Mouse (Mus musculus) C2C12 (cell line): ENCODE results near the gene Rab36. TPM values are rescaled to one million over a fixed set of nuclear protein-coding genes. Genes with fewer than 3 reads are reported as not detected.

Source experiments
- H3K27me3 ChIP-seq: one replicate; pipeline ENCODE4 v1.6.1; 2011; ENCODE audit not compliant: control insufficient read depth, insufficient read depth, insufficient read length
- H3K36me3 ChIP-seq: one replicate; pipeline ENCODE4 v1.6.1; 2011; ENCODE audit not compliant: control insufficient read depth, insufficient read depth
- H3K4me3 ChIP-seq: one replicate; pipeline ENCODE4 v1.5.1; 2011; ENCODE audit warnings: mild to moderate bottlenecking, control low read depth; ENCODE audit not compliant: poor library complexity, insufficient read depth, severe bottlenecking
- H3K79me2 ChIP-seq: one replicate; pipeline ENCODE4 v1.6.1; 2011; ENCODE audit not compliant: control insufficient read depth, insufficient read depth
- H3K79me3 ChIP-seq: one replicate; pipeline ENCODE4 v1.6.1; 2011; ENCODE audit warnings: low read depth, control low read depth
- H3ac ChIP-seq: one replicate; pipeline ENCODE3; 2011; ENCODE audit warnings: low read depth; ENCODE audit not compliant: control insufficient read depth, insufficient read length
- CEBPB ChIP-seq: IDR thresholded peaks from one replicate; pipeline ENCODE4 v1.6.1; 2011; ENCODE audit warnings: low read depth, mild to moderate bottlenecking, control low read depth, moderate library complexity
- CTCF ChIP-seq: IDR thresholded peaks from one replicate; pipeline ENCODE4 v1.5.1; 2011; ENCODE audit not compliant: control insufficient read depth, insufficient read depth, insufficient read length
- FOSL1 ChIP-seq: IDR thresholded peaks from one replicate; pipeline ENCODE4 v1.8.0; 2011; ENCODE audit warnings: mild to moderate bottlenecking, low read length; ENCODE audit not compliant: poor library complexity, insufficient read depth, severe bottlenecking
- MAX ChIP-seq: IDR thresholded peaks from one replicate; pipeline ENCODE4 v1.6.1; 2011; ENCODE audit warnings: mild to moderate bottlenecking, control low read depth
- MYOD1 ChIP-seq: IDR thresholded peaks from one replicate; pipeline ENCODE4 v1.6.1; 2011; ENCODE audit warnings: low read depth; ENCODE audit not compliant: control insufficient read depth, insufficient read length
- MYOG ChIP-seq: IDR thresholded peaks from one replicate; pipeline ENCODE4 v1.6.1; 2011; ENCODE audit not compliant: control insufficient read depth, insufficient read length; ENCODE audit errors: extremely low read depth
- USF1 ChIP-seq: IDR thresholded peaks from one replicate; pipeline ENCODE4 v1.6.1; 2011; ENCODE audit warnings: low read depth, mild to moderate bottlenecking, control low read depth, moderate library complexity
- polyA plus RNA-seq: library from polyadenylated mRNA; unstranded; fragments of >200 nt; fragmentation: generic; extraction: Trizol; gene quantifications from one replicate; pipeline ENCODE4 v1.2.1, GENCODE M21; 2012; ENCODE audit warnings: missing spikeins

The Rab36 gene
- polyA plus RNA-seq, 1 experiment = 0.67 TPM

- no peaks in the 10 kb centered on the region for H3K79me3 ChIP-seq
Measured at GRCm38 (mm10) chr10:74995377-74995776, 41.5 kb upstream of the Rab36 start.

GRCm38 (mm10) chr10:75001391-75001790, 35.5 kb upstream of the Rab36 start:
- Histone ChIP-seq H3K27me3 (peaks cover 38% of the 10 kb centered on the region), H3K4me3 (no peak overlapping the region), H3ac (no peak overlapping the region), H3K36me3 (no peaks in the 10 kb centered on the region), H3K79me3 (no peaks in the 10 kb centered on the region), H3K79me2 (no peaks in the 10 kb centered on the region)
- TF ChIP-seq USF1 (no peak), FOSL1 (no peak), MYOD1 (no peak), CTCF (no peak), MAX (no peak), CEBPB (no peak), MYOG (no peak)

More at GRCm38 (mm10) chr10:74995377-74995776, 41.5 kb upstream of the Rab36 start:
- Histone ChIP-seq H3K27me3 (peaks cover 45% of the 10 kb centered on the region), H3K4me3 (no peak overlapping the region), H3ac (no peak overlapping the region), H3K79me2 (no peaks in the 10 kb centered on the region), H3K36me3 (no peaks in the 10 kb centered on the region)
- no peak for TF ChIP-seq MYOG
- TF ChIP-seq FOSL1 = no peak
- TF ChIP-seq USF1 = no peak
- TF ChIP-seq MYOD1 = no peak
- TF ChIP-seq MAX = no peak
- no peak for TF ChIP-seq CTCF
- no peak for TF ChIP-seq CEBPB

- Histone ChIP-seq H3K79me3 (no peaks in the 10 kb centered on the region), H3K79me2 (no peaks in the 10 kb centered on the region), H3ac (no peak overlapping the region), H3K27me3 (peaks cover 35% of the 10 kb centered on the region), H3K4me3 (no peak overlapping the region), H3K36me3 (no peaks in the 10 kb centered on the region)
- TF ChIP-seq MYOG (no peak), USF1 (no peak)
Measured at GRCm38 (mm10) chr10:75004067-75004466, 32.8 kb upstream of the Rab36 start.

GRCm38 (mm10) chr10:75006889-75007662, 29.8 kb upstream of the Rab36 start:
- TF ChIP-seq CTCF (no peak), USF1 (no peak), CEBPB (no peak), MYOG (no peak), MAX (no peak), FOSL1 (no peak), MYOD1 (no peak)
- no peak overlapping the region for H3ac ChIP-seq
- H3K79me3 ChIP-seq = no peaks in the 10 kb centered on the region
- peaks cover 37% of the 10 kb centered on the region for H3K27me3 ChIP-seq
- no peaks in the 10 kb centered on the region for H3K79me2 ChIP-seq
- H3K36me3 ChIP-seq = no peaks in the 10 kb centered on the region
- H3K4me3 ChIP-seq = no peak overlapping the region

GRCm38 (mm10) chr10:75010704-75011103, 26.2 kb upstream of the Rab36 start:
- Histone ChIP-seq H3K36me3 (no peaks in the 10 kb centered on the region), H3K79me2 (no peaks in the 10 kb centered on the region), H3K79me3 (no peaks in the 10 kb centered on the region), H3K27me3 (peaks cover 58% of the 10 kb centered on the region), H3K4me3 (no peak overlapping the region), H3ac (no peak overlapping the region)
- TF ChIP-seq CTCF (no peak), FOSL1 (no peak), USF1 (no peak), CEBPB (no peak), MYOD1 (no peak), MYOG (no peak), MAX (no peak)

- H3K79me2 ChIP-seq = no peaks in the 10 kb centered on the region
Measured at GRCm38 (mm10) chr10:75015465-75015864, 21.4 kb upstream of the Rab36 start.

More at GRCm38 (mm10) chr10:75015465-75015864, 21.4 kb upstream of the Rab36 start:
- Histone ChIP-seq H3K4me3 (no peak overlapping the region), H3K79me3 (no peaks in the 10 kb centered on the region), H3K36me3 (no peaks in the 10 kb centered on the region), H3K27me3 (peaks cover 67% of the 10 kb centered on the region), H3ac (no peak overlapping the region)
- TF ChIP-seq MAX (no peak), MYOD1 (no peak), CTCF (no peak), USF1 (no peak), FOSL1 (no peak), CEBPB (no peak), MYOG (no peak)
